Mouse (Mus musculus) gastrocnemius, adult 2 months (tissue): Measurements from ENCODE around the gene Trmu. TPM values are rescaled to one million over a fixed set of nuclear protein-coding genes. Genes with fewer than 3 reads are reported as not detected.

Experiments
- DNase-seq: peaks from one replicate; pipeline ENCODE4 v3.0.0; 2022
- H3K27ac ChIP-seq: fragments of 200-600 bp; 2 replicates; pipeline ENCODE4 v1.8.1; 2022; ENCODE audit warnings: mild to moderate bottlenecking
- H3K4me3 ChIP-seq: fragments of 200-600 bp; 2 replicates; pipeline ENCODE4 v1.8.1; 2022; ENCODE audit warnings: mild to moderate bottlenecking, moderate library complexity
- CTCF ChIP-seq: fragments of 200-600 bp; IDR thresholded peaks from 2 replicates; pipeline ENCODE4 v1.8.1; 2022; ENCODE audit warnings: antibody characterized with exemption, mild to moderate bottlenecking, moderate library complexity
- intact Hi-C: fragments of 180-260 bp; cut with DNase I; formaldehyde crosslinking; loops from one replicate; pipeline ENCODE4 v1.15.1; 2025
- long read RNA-seq, 2 experiments: library from polyadenylated mRNA; stranded (forward); transcript quantifications; one replicate each; pipeline ENCODE4 v2.0.0; 2021
- total RNA-seq, 2 experiments: library from RNA; stranded (reverse); gene quantifications; 2 replicates each; pipeline ENCODE4 v1.2.3; 2021

Gene Trmu
- 10 to 100 TPM in 1 of 2 experiments, 1 to 10 TPM in 1; 9.5 to 15.2 TPM for total RNA-seq
- long read RNA-seq, experiment 1, transcript Trmu-201 (11 exons, 1,526 nt): major isoform, 12 of 14 reads
- long read RNA-seq, experiment 1, partial matches to known transcripts: 0 of 14 reads
- long read RNA-seq, experiment 1, other reads (novel, unspliced or antisense): 2 of 14 reads
- long read RNA-seq, experiment 2, transcript Trmu-201 (11 exons, 1,526 nt): major isoform, 5 of 7 reads
- long read RNA-seq, experiment 2, partial matches to known transcripts: 0 of 7 reads
- long read RNA-seq, experiment 2, other reads (novel, unspliced or antisense): 2 of 7 reads

GRCm38 (mm10) chr15:85878848-85879497 lies at the start of gene Trmu:
Gene Trmu, plus strand, starts transcription at chr15:85879312.
- intact Hi-C loops: loop anchor here (5.0 kb wide), 1 partner anchor 67 kb away; the partner anchor contains the start of gene Cdpf1
- H3K4me3 ChIP-seq: peak within 1 kb of the TSS; percentile 83
- peak within 1 kb of the TSS; percentile 98 for H3K27ac ChIP-seq
- peak; percentile 94 for DNase-seq
- TF ChIP-seq CTCF: peak; percentile 74

- Histone ChIP-seq H3K27ac (no peak overlapping the region), H3K4me3 (no peak overlapping the region)
- DNase-seq: no peak
- no peak for TF ChIP-seq CTCF
- intact Hi-C loops: no loop called here
Observed at GRCm38 (mm10) chr15:85829470-85829869, 49.6 kb upstream of the Trmu start.

- intact Hi-C loops: no loop called here
- Histone ChIP-seq H3K4me3 (peak within 1 kb of the TSS; percentile 81), H3K27ac (peak within 1 kb of the TSS; percentile 91)
- DNase-seq: peak; percentile 92
- no peak for TF ChIP-seq CTCF
Observed at GRCm38 (mm10) chr15:85831954-85832590, 47.0 kb upstream of the Trmu start, which contains the start of gene Ttc38. Gene Ttc38, plus strand, starts transcription at chr15:85832306.

- intact Hi-C loops: no loop called here
- no peak for DNase-seq
- no peak for TF ChIP-seq CTCF
- Histone ChIP-seq H3K27ac (peak overlapping the region; percentile 91), H3K4me3 (peak overlapping the region; percentile 81)
Observed at GRCm38 (mm10) chr15:85832599-85832998, 46.5 kb upstream of the Trmu start.

GRCm38 (mm10) chr15:85835335-85835734 lies 43.8 kb upstream of the Trmu start:
- H3K4me3 ChIP-seq: no peak overlapping the region
- intact Hi-C loops: no loop called here
- no peak overlapping the region for H3K27ac ChIP-seq
- DNase-seq: no peak
- TF ChIP-seq CTCF: peak; percentile 42

- DNase-seq: no peak
- intact Hi-C loops: no loop called here
- Histone ChIP-seq H3K27ac (no peak overlapping the region), H3K4me3 (no peak overlapping the region)
- no peak for TF ChIP-seq CTCF
Observed at GRCm38 (mm10) chr15:85836887-85837286, 42.2 kb upstream of the Trmu start.

- Histone ChIP-seq H3K27ac (no peak overlapping the region), H3K4me3 (no peak overlapping the region)
- peak; percentile 75 for TF ChIP-seq CTCF
- intact Hi-C loops: loop anchor here (2.0 kb wide), 1 partner anchor 124 kb away; no protein-coding TSS in a partner anchor
- DNase-seq: peak; percentile 38
Observed at GRCm38 (mm10) chr15:85840983-85841382, 38.1 kb upstream of the Trmu start.

GRCm38 (mm10) chr15:85841796-85842360 lies 37.2 kb upstream of the Trmu start:
- DNase-seq: peak; percentile 46

GRCm38 (mm10) chr15:85845071-85845470 lies 34.0 kb upstream of the Trmu start:
- H3K27ac ChIP-seq: no peak overlapping the region
- TF ChIP-seq CTCF: no peak
- DNase-seq: no peak
- H3K4me3 ChIP-seq: no peak overlapping the region
- intact Hi-C loops: no loop called here

More at GRCm38 (mm10) chr15:85841796-85842360, 37.2 kb upstream of the Trmu start:
- H3K4me3 ChIP-seq: no peak overlapping the region
- no peak for TF ChIP-seq CTCF
- no peak overlapping the region for H3K27ac ChIP-seq
- intact Hi-C loops: loop anchor here (2.0 kb wide), 1 partner anchor 125 kb away; no protein-coding TSS in a partner anchor

- intact Hi-C loops: no loop called here
- TF ChIP-seq CTCF: peak; percentile 45
- no peak overlapping the region for H3K27ac ChIP-seq
- DNase-seq: no peak
- H3K4me3 ChIP-seq: no peak overlapping the region
Observed at GRCm38 (mm10) chr15:85851656-85852392, 27.3 kb upstream of the Trmu start.

- TF ChIP-seq CTCF: no peak
- intact Hi-C loops: loop anchor here (5.0 kb wide), 1 partner anchor 47 kb away; the partner anchor contains the start of gene Cdpf1
- DNase-seq: no peak
- H3K27ac ChIP-seq: peak overlapping the region; percentile 88
- H3K4me3 ChIP-seq: peak overlapping the region; percentile 79
Observed at GRCm38 (mm10) chr15:85858980-85859489, 20.1 kb upstream of the Trmu start.
